Mouse (Mus musculus): ENCODE measurements around the gene Cap2.

DNA sequence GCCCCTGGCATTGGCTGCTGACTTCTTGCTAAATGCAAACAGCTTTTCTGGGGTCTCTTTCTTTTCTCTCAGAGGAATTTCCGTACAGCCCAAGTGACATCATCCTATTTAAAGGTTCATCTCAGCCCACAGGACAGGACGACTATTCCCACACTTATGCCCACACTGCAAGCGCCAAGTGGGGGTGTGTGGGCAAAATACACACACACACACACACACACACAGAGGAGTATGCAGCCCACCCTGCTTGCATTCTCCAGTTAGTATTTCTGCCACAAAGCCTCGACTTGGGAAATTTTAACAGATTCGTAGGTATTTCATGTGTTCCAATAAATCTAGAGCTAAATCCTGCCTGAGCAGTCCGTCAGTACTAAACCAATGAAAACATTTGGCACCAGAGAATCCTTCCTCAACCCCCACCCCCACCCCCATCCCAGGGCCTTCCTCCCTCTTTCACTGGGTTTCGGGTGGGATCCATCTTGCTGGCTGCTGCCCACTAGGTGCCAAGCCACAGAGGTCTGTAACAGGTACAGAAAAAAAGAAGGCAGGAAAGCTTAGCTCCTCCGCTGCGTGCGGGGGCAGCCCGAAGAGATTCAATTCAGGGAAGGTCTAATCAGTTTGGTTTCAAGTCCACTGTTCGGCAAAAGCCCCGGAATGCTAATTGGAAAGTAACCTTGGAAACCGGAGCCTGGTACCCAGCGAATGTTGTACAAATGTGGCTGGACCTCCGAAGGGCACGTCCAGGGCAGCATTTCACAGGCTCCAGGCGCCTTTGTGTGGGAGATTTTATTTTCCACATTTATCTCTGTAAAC lies 131.9 kb downstream of the Cap2 start:
- TF ChIP-seq MAX (IDR thresholded peaks at IDR 0.05) (no peak), CTCF (IDR thresholded peaks at IDR 0.05; ENCODE audit: control insufficient read depth, insufficient read depth, insufficient read length) (no peak), USF1 (IDR thresholded peaks at IDR 0.05; ENCODE audit: low read depth) (no peak), MYOG (IDR thresholded peaks at IDR 0.05; ENCODE audit: control insufficient read depth, extremely low read depth, insufficient read length) (no peak), MYOD1 (IDR thresholded peaks at IDR 0.05; ENCODE audit: control insufficient read depth, insufficient read length, low read depth) (no peak)

All from C2C12 (cell line).